In genomic region chr11:72395652-72396051, GRCm38 (mm10) we compare ENCODE assay signal across 21 mouse cellular contexts. TPM values are rescaled to one million over a fixed set of nuclear protein-coding genes. Genes with fewer than 3 reads are reported as not detected.
A peak's percentile ranks its signal among the peaks of the same experiment; 100 is the strongest.
DNase-seq lines count a peak whose midpoint lies in the region; ATAC-seq and TF ChIP-seq lines count a peak whose summit lies in the region.
"Had no signal": no experiment of that assay in that cellular context is flagged by ENCODE, and none has a peak within 500 bp of the region (broad histone marks: within the 10 kb centered on the region; RNA-seq: fewer than 3 reads in every experiment).

No protein-coding gene starts in this region.

- H3K4me1 ChIP-seq in heart, embryonic 12.5 days (replicated peaks): peaks cover 58% of the 10 kb centered on the region
- peaks cover 38% of the 10 kb centered on the region for H3K4me1 ChIP-seq in lung, embryonic 16.5 days (replicated peaks; ENCODE audit: control insufficient read depth, insufficient read depth, low read length)
- no peaks in the 10 kb centered on the region for H3K4me1 ChIP-seq in hindbrain, embryonic 14.5 days (replicated peaks; ENCODE audit: control insufficient read depth, insufficient read depth, low read length)

- WGBS in heart, embryonic 12.5 days: 39% methylated on average over 6 of the region's 6 CpGs
- WGBS in lung, embryonic 16.5 days: 54% methylated on average over 6 of the region's 6 CpGs
- 88% methylated on average over 6 of the region's 6 CpGs for whole genome bisulfite sequencing in hindbrain, embryonic 14.5 days

- no peak for TF ChIP-seq POLR2A in myocyte (IDR thresholded peaks at IDR 0.05; ENCODE audit: insufficient read length, low read depth)

- peak; percentile 32 for DNase-seq in embryo, embryonic 10 days (ENCODE audit: low spot score)
- DNase-seq in embryo, embryonic 10.5 days (ENCODE audit: low spot score): no peak
- no peak for DNase-seq in heart, adult 8-10 months (ENCODE audit: low spot score)
- no peak for DNase-seq in lung, postnatal 14 days
- no peak for DNase-seq in hindbrain, embryonic 14.5 days (ENCODE audit: low spot score)
- DNase-seq: cerebellum, adult 9-10 months; liver, embryonic 13.5 days; right cerebral cortex, postnatal 14 days; thymus, postnatal 25 days had no signal

- ATAC-seq in heart, embryonic 12.5 days (ENCODE audit: insufficient number of reproducible peaks, low FRiP score): 0 out of 2 replicates have a peak, but pooled peaks have one; percentile 30
- ATAC-seq in lung, embryonic 16.5 days (ENCODE audit: low read depth): no peak
- ATAC-seq in hindbrain, embryonic 14.5 days (ENCODE audit: low FRiP score): no peak
- ATAC-seq: CD4-positive, CD25-positive, alpha-beta regulatory T cell, adult 4 months; forebrain, embryonic 15.5 days had no signal

- H3K4me2 ChIP-seq in heart, embryonic 12.5 days: no peak overlapping the region; the same call in 1 of the 2 replicates
- H3K4me2 ChIP-seq in lung, embryonic 16.5 days (ENCODE audit: low read depth, low read length): no peak overlapping the region
- H3K4me2 ChIP-seq in myocyte (ENCODE audit: low read depth): no peak overlapping the region
- no peak overlapping the region for H3K4me2 ChIP-seq in hindbrain, embryonic 14.5 days (replicated peaks)
- H3K4me2 ChIP-seq: forebrain, embryonic 15.5 days; hindbrain, embryonic 12.5 days; liver, embryonic 13.5 days; neural tube, embryonic 13.5 days had no signal

- H3K36me3 ChIP-seq in heart, embryonic 12.5 days: peaks cover 80% of the 10 kb centered on the region
- H3K36me3 ChIP-seq in lung, embryonic 16.5 days (ENCODE audit: control insufficient read depth, insufficient read depth, low read length): peaks cover 20% of the 10 kb centered on the region
- H3K36me3 ChIP-seq in myocyte (ENCODE audit: control insufficient read depth, insufficient read depth): no peaks in the 10 kb centered on the region
- H3K36me3 ChIP-seq in hindbrain, embryonic 14.5 days (replicated peaks; ENCODE audit: control insufficient read depth, insufficient read depth): no peaks in the 10 kb centered on the region
- H3K36me3 ChIP-seq: forebrain, embryonic 15.5 days; G1E; hindbrain, embryonic 12.5 days; liver, embryonic 13.5 days; neural tube, embryonic 13.5 days had no signal

- H3K27ac ChIP-seq in heart, embryonic 12.5 days (ENCODE audit: poor library complexity, severe bottlenecking): peak overlapping the region; percentile 69
- peak overlapping the region; percentile 94 for H3K27ac ChIP-seq in lung, embryonic 16.5 days (ENCODE audit: low read length)
- H3K27ac ChIP-seq in hindbrain, embryonic 14.5 days: no peak overlapping the region
- H3K27ac ChIP-seq: forebrain, embryonic 15.5 days; hindbrain, embryonic 12.5 days; liver, embryonic 13.5 days; neural tube, embryonic 13.5 days had no signal

- no peaks in the 10 kb centered on the region for H3K79me2 ChIP-seq in myocyte (ENCODE audit: control insufficient read depth, insufficient read depth)

- H3K4me3 ChIP-seq in heart, embryonic 12.5 days: no peak overlapping the region
- H3K4me3 ChIP-seq in lung, embryonic 16.5 days (ENCODE audit: low read length): no peak overlapping the region
- no peak overlapping the region for H3K4me3 ChIP-seq in myocyte
- H3K4me3 ChIP-seq in hindbrain, embryonic 14.5 days (replicated peaks; ENCODE audit: low read length): no peak overlapping the region
- H3K4me3 ChIP-seq: erythroblast, embryonic 14.5 days; forebrain, embryonic 15.5 days; hindbrain, embryonic 12.5 days; liver, embryonic 13.5 days; neural tube, embryonic 13.5 days had no signal

- no peak overlapping the region for H3ac ChIP-seq in myocyte (ENCODE audit: control insufficient read depth, insufficient read length)

- H3K9me3 ChIP-seq in heart, embryonic 12.5 days (replicated peaks): no peaks in the 10 kb centered on the region
- no peaks in the 10 kb centered on the region for H3K9me3 ChIP-seq in lung, embryonic 16.5 days (ENCODE audit: control insufficient read depth, low read length)
- no peaks in the 10 kb centered on the region for H3K9me3 ChIP-seq in hindbrain, embryonic 14.5 days (ENCODE audit: control insufficient read depth, low read length)
- H3K9me3 ChIP-seq: forebrain, embryonic 15.5 days; G1E; hindbrain, embryonic 12.5 days; liver, embryonic 13.5 days; neural tube, embryonic 13.5 days had no signal

- H3K27me3 ChIP-seq in heart, embryonic 12.5 days (replicated peaks): no peaks in the 10 kb centered on the region
- H3K27me3 ChIP-seq in lung, embryonic 16.5 days (ENCODE audit: control insufficient read depth, insufficient read depth, low read depth, low read length): no peaks in the 10 kb centered on the region
- H3K27me3 ChIP-seq in myocyte (ENCODE audit: control insufficient read depth, insufficient read depth, insufficient read length): no peaks in the 10 kb centered on the region
- no peaks in the 10 kb centered on the region for H3K27me3 ChIP-seq in hindbrain, embryonic 14.5 days (ENCODE audit: control insufficient read depth, insufficient read depth, low read length)
- H3K27me3 ChIP-seq: forebrain, embryonic 15.5 days; hindbrain, embryonic 12.5 days; liver, embryonic 13.5 days; neural tube, embryonic 13.5 days had no signal

- no peak overlapping the region; the same call in 1 of the 2 replicates for H3K9ac ChIP-seq in heart, embryonic 12.5 days
- H3K9ac ChIP-seq in lung, embryonic 16.5 days (ENCODE audit: low read length): no peak overlapping the region
- H3K9ac ChIP-seq in hindbrain, embryonic 14.5 days: no peak overlapping the region
- H3K9ac ChIP-seq: forebrain, embryonic 15.5 days; hindbrain, embryonic 12.5 days; liver, embryonic 13.5 days; neural tube, embryonic 13.5 days had no signal

TF ChIP-seq in myocyte, 11 proteins besides CTCF, POLR2A, EP300 and RAD21:
- TF ChIP-seq POLR2AphosphoS2 (IDR thresholded peaks at IDR 0.05; ENCODE audit: insufficient read length, low read depth) (no peak), MYOD1 (IDR thresholded peaks at IDR 0.05; ENCODE audit: control insufficient read depth in 1 of 3, insufficient read length in 2 of 3, low read depth in 2 of 3) (peak in 1 of 3 experiments; percentile 53), MAX (IDR thresholded peaks at IDR 0.05; ENCODE audit: low read depth) (no peak), USF1 (IDR thresholded peaks at IDR 0.05; ENCODE audit: low read depth) (no peak), E2F4 (IDR thresholded peaks at IDR 0.05; ENCODE audit: insufficient read depth) (no peak), MYOG (IDR thresholded peaks at IDR 0.05; ENCODE audit: control insufficient read depth in 1 of 3, insufficient read depth in 1 of 3, insufficient read length in 2 of 3, low read depth in 2 of 3) (peak in 2 of 3 experiments; percentile 9 to 35), TCF3 (IDR thresholded peaks at IDR 0.05; ENCODE audit: insufficient read length, low read depth) (no peak), REST (IDR thresholded peaks at IDR 0.05; ENCODE audit: insufficient read depth, insufficient read length) (no peak), SRF (IDR thresholded peaks at IDR 0.05; ENCODE audit: control insufficient read depth, insufficient read length, low read depth) (no peak)

RNA-seq across cellular contexts. Expression of gene Smtnl2, which starts 15.9 kb away (rescaled TPM):
- 191 and 194 TPM in 2 replicates for polyA plus RNA-seq in heart, embryonic 12.5 days (2016; fragmentation: Nextera tagmentation; extraction: Ambion mirVana)
- total RNA-seq in heart, adult 8-10 months (2022): 10 to 100 TPM; 13.6 to 18.9 (median 16.5) TPM
- 133 and 136 TPM in 2 replicates for polyA plus RNA-seq in lung, embryonic 16.5 days (2015; fragmentation: Nextera tagmentation; extraction: Ambion mirVana)
- polyA plus RNA-seq in myocyte (2012; fragmentation: generic; extraction: Trizol): 2.0 TPM
- 4.6 and 4.8 TPM in 2 replicates for polyA plus RNA-seq in hindbrain, embryonic 14.5 days (2014; fragmentation: Nextera tagmentation; extraction: Ambion mirVana)
- total RNA-seq: monocyte, adult 5-6 weeks had no signal
- polyA plus RNA-seq: erythroblast, embryonic 14.5 days; G1E had no signal

RNA-seq across cellular contexts. Expression of gene Tekt1, which starts 33.4 kb away (rescaled TPM):
- 0.32 and 0.85 TPM in 2 replicates for polyA plus RNA-seq in heart, embryonic 12.5 days (2016; fragmentation: Nextera tagmentation; extraction: Ambion mirVana)
- total RNA-seq in heart, adult 8-10 months (2022): under 1 TPM in 1 of 4 experiments, not detected in 3; 0.28 TPM
- 17.8 and 22.4 TPM in 2 replicates for polyA plus RNA-seq in lung, embryonic 16.5 days (2015; fragmentation: Nextera tagmentation; extraction: Ambion mirVana)
- not detected for polyA plus RNA-seq in myocyte (2012; fragmentation: generic; extraction: Trizol)
- polyA plus RNA-seq in hindbrain, embryonic 14.5 days (2014; fragmentation: Nextera tagmentation; extraction: Ambion mirVana): 9.9 and 10.1 TPM in 2 replicates
- total RNA-seq: G1E; monocyte, adult 5-6 weeks had no signal
- polyA plus RNA-seq: CD4-positive, CD25-positive, alpha-beta regulatory T cell, adult 4 months; erythroblast, embryonic 14.5 days; G1E; large intestine, adult 2 months; liver, embryonic 13.5 days had no signal

RNA-seq across cellular contexts. Expression of gene Ggt6, which starts 39.7 kb away (rescaled TPM):
- not detected in 2 replicates for polyA plus RNA-seq in heart, embryonic 12.5 days (2016; fragmentation: Nextera tagmentation; extraction: Ambion mirVana)
- total RNA-seq in heart, adult 8-10 months (2022): under 1 TPM in 2 of 4 experiments, not detected in 2; 0.32 to 0.44 TPM
- polyA plus RNA-seq in lung, embryonic 16.5 days (2015; fragmentation: Nextera tagmentation; extraction: Ambion mirVana): 0.19 TPM in 1 of 2 replicates, not detected in the other
- not detected for polyA plus RNA-seq in myocyte (2012; fragmentation: generic; extraction: Trizol)
- 0.11 TPM in 1 of 2 replicates, not detected in the other for polyA plus RNA-seq in hindbrain, embryonic 14.5 days (2014; fragmentation: Nextera tagmentation; extraction: Ambion mirVana)
- total RNA-seq: left cerebral cortex, postnatal 25 days; monocyte, adult 5-6 weeks had no signal
- polyA plus RNA-seq: CD4-positive, CD25-positive, alpha-beta regulatory T cell, adult 4 months; erythroblast, embryonic 14.5 days; forebrain, embryonic 15.5 days; G1E; liver, embryonic 13.5 days; neural tube, embryonic 13.5 days had no signal

RNA-seq across cellular contexts. Expression of gene Mybbp1a, which starts 45.5 kb away (rescaled TPM):
- polyA plus RNA-seq in heart, embryonic 12.5 days (2016; fragmentation: Nextera tagmentation; extraction: Ambion mirVana): 99.5 and 106 TPM in 2 replicates
- 10 to 100 TPM; 42.4 to 49.4 (median 45.9) TPM for total RNA-seq in heart, adult 8-10 months (2022)
- polyA plus RNA-seq in lung, embryonic 16.5 days (2015; fragmentation: Nextera tagmentation; extraction: Ambion mirVana): 106 and 126 TPM in 2 replicates
- polyA plus RNA-seq in myocyte (2012; fragmentation: generic; extraction: Trizol): 138 TPM
- 54.1 and 63.3 TPM in 2 replicates for polyA plus RNA-seq in hindbrain, embryonic 14.5 days (2014; fragmentation: Nextera tagmentation; extraction: Ambion mirVana)

Comparison
In these comparisons a context has a peak if more than half of its experiments do, and no peak if none do; other contexts are left out.
1. RNA of gene Smtnl2, which starts 15.9 kb away (polyA plus RNA-seq): 191 to 194 TPM in heart, embryonic 12.5 days and 133 to 136 TPM in lung, embryonic 16.5 days; 4.6 to 4.8 TPM in hindbrain, embryonic 14.5 days and 2.0 TPM in myocyte (single experiment); every median in the first group is over 10 times any median in the second.